Mouse (Mus musculus) ES-E14 (cell line): ENCODE measurements around the gene Echdc1. TPM values are rescaled to one million over a fixed set of nuclear protein-coding genes. Genes with fewer than 3 reads are reported as not detected.
A peak's percentile ranks its signal among the peaks of the same experiment; 100 is the strongest.

Experiments
- DNase-seq: peaks from one replicate; pipeline ENCODE4 v3.0.0-alpha.2; 2013; ENCODE audit warnings: low read depth, low spot score
- H3K27ac ChIP-seq: 2 replicates; pipeline ENCODE4 v1.5.1; 2012; ENCODE audit warnings: low read depth, mild to moderate bottlenecking, low read length, moderate library complexity, mixed read lengths; ENCODE audit not compliant: poor library complexity, insufficient read depth, severe bottlenecking
- H3K36me3 ChIP-seq: 2 replicates; pipeline ENCODE4 v1.6.1; 2012; ENCODE audit warnings: mild to moderate bottlenecking, low read length, moderate library complexity, mixed read lengths; ENCODE audit not compliant: control insufficient read depth, poor library complexity, insufficient read depth, severe bottlenecking
- H3K4me1 ChIP-seq, 2 experiments: fragments of 150-350 bp in 1 of 2; sonication (generic) in 1 of 2; 2 replicates each; pipeline ENCODE4 v1.6.1; 2012; ENCODE audit warnings: low read length in 2 of 2, mild to moderate bottlenecking in 1 of 2, mixed read lengths in 1 of 2; ENCODE audit not compliant: control insufficient read depth in 2 of 2, insufficient read depth in 2 of 2, poor library complexity in 1 of 2
- H3K4me3 ChIP-seq, 2 experiments: fragments of 150-350 bp in 1 of 2; sonication (generic) in 1 of 2; 2 replicates each; pipeline ENCODE4 v1.5.1; 2012; ENCODE audit warnings: low read length in 2 of 2, low read depth in 1 of 2, mild to moderate bottlenecking in 1 of 2, mixed read lengths in 1 of 2; ENCODE audit not compliant: insufficient read depth in 1 of 2, poor library complexity in 1 of 2, severe bottlenecking in 1 of 2
- H3K9ac ChIP-seq: 2 replicates; pipeline ENCODE4 v1.6.1; 2012; ENCODE audit warnings: low read depth, mild to moderate bottlenecking, low read length, mixed read lengths; ENCODE audit not compliant: poor library complexity, insufficient read depth, severe bottlenecking
- H3K9me3 ChIP-seq: fragments of 150-350 bp; sonication (generic); 2 replicates; pipeline ENCODE4 v1.6.1; 2012; ENCODE audit warnings: low read depth, mild to moderate bottlenecking, low read length; ENCODE audit not compliant: control insufficient read depth, insufficient read depth
- CHD2 ChIP-seq: IDR thresholded peaks from 2 replicates; pipeline ENCODE4 v1.6.1; 2014; ENCODE audit warnings: mild to moderate bottlenecking, low read depth, low read length, inconsistent platforms
- HCFC1 ChIP-seq: IDR thresholded peaks from 2 replicates; pipeline ENCODE4 v1.6.1; 2012; ENCODE audit warnings: low read length, inconsistent platforms, borderline replicate concordance; ENCODE audit not compliant: insufficient read depth
- MAFK ChIP-seq: IDR thresholded peaks from 2 replicates; pipeline ENCODE4 v1.6.1; 2014; ENCODE audit warnings: mild to moderate bottlenecking, low read depth, low read length, inconsistent platforms; ENCODE audit not compliant: insufficient read depth
- ZC3H11A ChIP-seq: IDR thresholded peaks from 2 replicates; pipeline ENCODE4 v1.6.1; 2012; ENCODE audit warnings: low read depth, mild to moderate bottlenecking, inconsistent platforms, low read length, borderline replicate concordance
- ZNF384 ChIP-seq: IDR thresholded peaks from 2 replicates; pipeline ENCODE4 v1.6.1; 2012; ENCODE audit warnings: low read depth, low read length, inconsistent platforms
- in situ Hi-C, 2 experiments: fragments of 600-800 bp; cut with MboI; formaldehyde crosslinking; loops; one replicate each; pipeline ENCODE4 v1.15.1; 2025; ENCODE audit warnings: low sequenced_read_pairs in 2 of 2, inconsistent platforms in 1 of 2; ENCODE audit not compliant: unreplicated experiment in 2 of 2
- total RNA-seq: library from RNA; depleted of rRNA; stranded (reverse); fragments of 300-350 nt; gene quantifications from 2 replicates; pipeline ENCODE4 v1.2.3, GENCODE M21; 2012

Gene Echdc1
- total RNA-seq, 1 experiment: 6.0 TPM

GRCm38 (mm10) chr10:29361464-29362196 lies 48.7 kb downstream of the Echdc1 start:
- Histone ChIP-seq H3K27ac (peak overlapping the region; percentile 79), H3K9ac (peak overlapping the region; percentile 98), H3K4me3 (peak overlapping the region; percentile 93 to 95), H3K9me3 (no peaks in the 10 kb centered on the region), H3K36me3 (no peaks in the 10 kb centered on the region), H3K4me1 (no peaks in the 10 kb centered on the region)
- in situ Hi-C loops: no loop called here
- DNase-seq: peak; percentile 41
- TF ChIP-seq ZC3H11A (no peak), HCFC1 (no peak; the same call in 1 of the 2 replicates), CHD2 (no peak), MAFK (no peak), ZNF384 (no peak)

DNA sequence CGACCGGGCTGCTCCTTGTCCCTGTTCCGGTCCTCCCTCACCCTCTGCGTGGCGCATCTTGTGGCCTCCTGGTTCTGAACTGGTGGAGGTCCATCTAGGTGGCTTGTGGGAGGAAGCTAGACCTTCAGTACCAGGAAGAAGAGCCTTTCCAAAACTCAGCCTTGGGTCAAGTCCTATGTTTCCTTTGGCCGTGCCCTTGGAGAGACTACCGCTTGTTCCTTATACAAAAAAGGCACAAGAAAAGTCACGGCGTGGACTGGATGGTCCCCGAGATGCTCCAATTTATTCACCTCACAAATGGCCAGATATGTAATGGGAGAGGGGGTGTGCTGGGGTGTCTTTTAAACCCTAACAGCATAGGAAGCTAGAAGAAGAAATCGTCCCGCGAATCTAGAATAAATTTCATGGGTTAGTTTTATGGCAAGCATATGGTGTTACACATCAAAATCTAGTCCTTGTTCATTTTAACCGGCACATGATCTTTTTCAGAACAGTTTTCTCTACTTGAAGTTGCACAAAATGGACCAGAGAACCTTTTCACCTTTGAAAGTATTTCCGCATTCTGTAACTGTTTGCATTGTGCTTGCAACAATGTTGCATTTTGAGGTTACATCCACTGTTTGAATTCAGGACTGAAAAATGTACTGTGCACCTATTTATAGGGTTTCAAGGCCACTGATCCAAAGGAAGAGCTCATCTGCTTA lies 49.4 kb downstream of the Echdc1 start, which contains the start of gene Rnf146:
Gene Rnf146 (minus strand): TSS at position 246 of the 704 bp plus-strand sequence.
- no peaks in the 10 kb centered on the region for H3K9me3 ChIP-seq
- in situ Hi-C loops: no loop called here
- H3K36me3 ChIP-seq: no peaks in the 10 kb centered on the region
- peak within 1 kb of the TSS; percentile 98 for H3K9ac ChIP-seq
- H3K4me1 ChIP-seq: no peaks in the 10 kb centered on the region
- peak within 1 kb of the TSS; percentile 93 to 95 for H3K4me3 ChIP-seq
- peak within 1 kb of the TSS; percentile 79 for H3K27ac ChIP-seq
- TF ChIP-seq MAFK: no peak
- no peak for TF ChIP-seq ZC3H11A
- TF ChIP-seq HCFC1: no peak
- DNase-seq: peak; percentile 25

DNA sequence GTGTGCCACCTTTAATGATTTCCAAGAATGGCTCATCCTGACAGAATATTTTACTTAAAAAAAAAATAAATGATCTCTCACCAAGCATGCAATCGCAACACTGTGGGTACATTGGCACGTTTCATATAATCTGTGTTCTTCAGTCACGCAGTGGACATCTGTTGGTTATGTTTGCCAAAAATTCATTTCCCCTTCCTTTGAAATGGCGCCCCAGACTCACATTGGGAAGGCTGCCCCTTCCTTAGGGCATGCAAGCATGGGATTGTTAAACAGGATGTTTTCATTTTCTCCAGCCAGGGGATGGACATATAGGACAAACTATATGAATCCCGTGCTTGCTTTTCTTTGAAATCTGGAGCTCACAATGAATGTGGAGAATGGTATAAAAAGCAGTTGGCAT lies 61.1 kb downstream of the Echdc1 start:
- TF ChIP-seq ZNF384 (no peak), MAFK (no peak), CHD2 (no peak), HCFC1 (no peak), ZC3H11A (no peak)

GRCm38 (mm10) chr10:29381558-29381957 lies 68.6 kb downstream of the Echdc1 start:
- H3K27ac ChIP-seq: no peak overlapping the region

More for the DNA sequence above, 61.1 kb downstream of the Echdc1 start:
- no peaks in the 10 kb centered on the region for H3K4me1 ChIP-seq
- DNase-seq: no peak
- in situ Hi-C loops: no loop called here
- H3K9ac ChIP-seq: no peak overlapping the region
- H3K9me3 ChIP-seq: no peaks in the 10 kb centered on the region
- H3K4me3 ChIP-seq: no peak overlapping the region
- H3K27ac ChIP-seq: no peak overlapping the region
- H3K36me3 ChIP-seq: no peaks in the 10 kb centered on the region

More at GRCm38 (mm10) chr10:29381558-29381957, 68.6 kb downstream of the Echdc1 start:
- in situ Hi-C loops: no loop called here
- Histone ChIP-seq H3K36me3 (no peaks in the 10 kb centered on the region), H3K4me3 (no peak overlapping the region), H3K4me1 (no peaks in the 10 kb centered on the region), H3K9me3 (no peaks in the 10 kb centered on the region), H3K9ac (no peak overlapping the region)
- no peak for TF ChIP-seq HCFC1
- no peak for TF ChIP-seq ZNF384
- no peak for TF ChIP-seq CHD2
- TF ChIP-seq ZC3H11A: no peak
- TF ChIP-seq MAFK: no peak
- DNase-seq: no peak
